Mouse (Mus musculus): ENCODE results near the gene Unkl. TPM values are rescaled to one million over a fixed set of nuclear protein-coding genes. Genes with fewer than 3 reads are reported as not detected.
A peak's percentile ranks its signal among the peaks of the same experiment; 100 is the strongest.

The Unkl gene
- polyA plus RNA-seq, 1 experiment: not detected

- H3K27ac ChIP-seq (ENCODE audit: insufficient read depth, low read depth, low read length): no peak overlapping the region
- TF ChIP-seq CTCF (IDR thresholded peaks at IDR 0.05; ENCODE audit: insufficient read depth, low read depth, low read length): no peak
- TF ChIP-seq POLR2A (IDR thresholded peaks at IDR 0.05; ENCODE audit: insufficient read depth, low read depth, low read length): no peak
- H3K4me3 ChIP-seq (ENCODE audit: insufficient read depth, low read depth, low read length): no peak overlapping the region
- H3K4me1 ChIP-seq (ENCODE audit: control insufficient read depth, insufficient read depth, low read length): peaks cover 8% of the 10 kb centered on the region
- 88% methylated on average over 11 of the region's 11 CpGs for WGBS
Measured at GRCm38 (mm10) chr17:25243131-25243780, 55.1 kb downstream of the Unkl start.

- 89% methylated on average over 16 of the region's 16 CpGs for WGBS
- Histone ChIP-seq H3K27ac (ENCODE audit: insufficient read depth, low read depth, low read length) (no peak overlapping the region), H3K4me1 (ENCODE audit: control insufficient read depth, insufficient read depth, low read length) (peaks cover 8% of the 10 kb centered on the region), H3K4me3 (ENCODE audit: insufficient read depth, low read depth, low read length) (no peak overlapping the region)
- TF ChIP-seq POLR2A (IDR thresholded peaks at IDR 0.05; ENCODE audit: insufficient read depth, low read depth, low read length) (no peak), CTCF (IDR thresholded peaks at IDR 0.05; ENCODE audit: insufficient read depth, low read depth, low read length) (no peak)
Measured at GRCm38 (mm10) chr17:25244239-25244638, 56.0 kb downstream of the Unkl start.

- H3K4me3 ChIP-seq (ENCODE audit: insufficient read depth, low read depth, low read length): no peak overlapping the region
- H3K27ac ChIP-seq (ENCODE audit: insufficient read depth, low read depth, low read length): no peak overlapping the region
- TF ChIP-seq POLR2A (IDR thresholded peaks at IDR 0.05; ENCODE audit: insufficient read depth, low read depth, low read length) (no peak), CTCF (IDR thresholded peaks at IDR 0.05; ENCODE audit: insufficient read depth, low read depth, low read length) (no peak)
- peaks cover 3% of the 10 kb centered on the region for H3K4me1 ChIP-seq (ENCODE audit: control insufficient read depth, insufficient read depth, low read length)
- 81% methylated on average over 18 of the region's 18 CpGs for WGBS
Measured at GRCm38 (mm10) chr17:25248033-25248750, 60.0 kb downstream of the Unkl start.

- no peak overlapping the region for H3K27ac ChIP-seq (ENCODE audit: insufficient read depth, low read depth, low read length)
- no peak overlapping the region for H3K4me3 ChIP-seq (ENCODE audit: insufficient read depth, low read depth, low read length)
- WGBS: 60% methylated on average over 8 of the region's 8 CpGs
- TF ChIP-seq POLR2A (IDR thresholded peaks at IDR 0.05; ENCODE audit: insufficient read depth, low read depth, low read length) (no peak), CTCF (IDR thresholded peaks at IDR 0.05; ENCODE audit: insufficient read depth, low read depth, low read length) (no peak)
- H3K4me1 ChIP-seq (ENCODE audit: control insufficient read depth, insufficient read depth, low read length): peaks cover 20% of the 10 kb centered on the region
Measured at GRCm38 (mm10) chr17:25250181-25250835, 62.1 kb downstream of the Unkl start.

- Histone ChIP-seq H3K27ac (ENCODE audit: insufficient read depth, low read depth, low read length) (no peak overlapping the region), H3K4me3 (ENCODE audit: insufficient read depth, low read depth, low read length) (no peak overlapping the region), H3K4me1 (ENCODE audit: control insufficient read depth, insufficient read depth, low read length) (peaks cover 32% of the 10 kb centered on the region)
- TF ChIP-seq CTCF (IDR thresholded peaks at IDR 0.05; ENCODE audit: insufficient read depth, low read depth, low read length): no peak
- no peak for TF ChIP-seq POLR2A (IDR thresholded peaks at IDR 0.05; ENCODE audit: insufficient read depth, low read depth, low read length)
- 57% methylated on average over 3 of the region's 3 CpGs for WGBS
Measured at GRCm38 (mm10) chr17:25252643-25253042, 64.4 kb downstream of the Unkl start.

GRCm38 (mm10) chr17:25253760-25254159, 65.6 kb downstream of the Unkl start:
- 10% methylated on average over 10 of the region's 10 CpGs for WGBS
- no peak overlapping the region for H3K27ac ChIP-seq (ENCODE audit: insufficient read depth, low read depth, low read length)
- peak overlapping the region; percentile 16 for H3K4me3 ChIP-seq (ENCODE audit: insufficient read depth, low read depth, low read length)
- H3K4me1 ChIP-seq (ENCODE audit: control insufficient read depth, insufficient read depth, low read length): peaks cover 37% of the 10 kb centered on the region
- TF ChIP-seq POLR2A (IDR thresholded peaks at IDR 0.05; ENCODE audit: insufficient read depth, low read depth, low read length) (no peak), CTCF (IDR thresholded peaks at IDR 0.05; ENCODE audit: insufficient read depth, low read depth, low read length) (no peak)

GRCm38 (mm10) chr17:25255110-25255509, 66.9 kb downstream of the Unkl start:
- Histone ChIP-seq H3K27ac (ENCODE audit: insufficient read depth, low read depth, low read length) (no peak overlapping the region), H3K4me1 (ENCODE audit: control insufficient read depth, insufficient read depth, low read length) (peaks cover 37% of the 10 kb centered on the region), H3K4me3 (ENCODE audit: insufficient read depth, low read depth, low read length) (no peak overlapping the region)
- WGBS: 81% methylated on average over 2 of the region's 2 CpGs
- TF ChIP-seq POLR2A (IDR thresholded peaks at IDR 0.05; ENCODE audit: insufficient read depth, low read depth, low read length): no peak
- no peak for TF ChIP-seq CTCF (IDR thresholded peaks at IDR 0.05; ENCODE audit: insufficient read depth, low read depth, low read length)

GRCm38 (mm10) chr17:25256140-25256754, 68.0 kb downstream of the Unkl start, which contains the start of gene Baiap3:
TSS of gene Baiap3 (minus strand) at chr17:25256364.
- Histone ChIP-seq H3K4me3 (ENCODE audit: insufficient read depth, low read depth, low read length) (peak within 1 kb of the TSS; percentile 35), H3K4me1 (ENCODE audit: control insufficient read depth, insufficient read depth, low read length) (peaks cover 37% of the 10 kb centered on the region), H3K27ac (ENCODE audit: insufficient read depth, low read depth, low read length) (no peak within 1 kb of the TSS)
- WGBS: 6% methylated on average over 33 of the region's 35 CpGs
- TF ChIP-seq CTCF (IDR thresholded peaks at IDR 0.05; ENCODE audit: insufficient read depth, low read depth, low read length) (no peak), POLR2A (IDR thresholded peaks at IDR 0.05; ENCODE audit: insufficient read depth, low read depth, low read length) (no peak)

Data from olfactory bulb, adult 2 months (tissue).